Mouse (Mus musculus) G1E-ER4 (cell line): Measurements from ENCODE around the gene Erich6b. TPM values are rescaled to one million over a fixed set of nuclear protein-coding genes. Genes with fewer than 3 reads are reported as not detected.

Experiments
- GATA1 ChIP-seq: IDR thresholded peaks from one replicate; pipeline ENCODE4 v1.8.0; 2012; ENCODE audit warnings: low read length, inconsistent platforms
- polyA plus RNA-seq: library from polyadenylated mRNA; stranded (reverse); fragments of >175 nt; gene quantifications from 2 replicates; pipeline ENCODE4 v1.2.3, GENCODE M21; 2012

The Erich6b gene
- polyA plus RNA-seq, result not detected in 2 replicates

GRCm38 (mm10) chr14:75642080-75642479 is at the start of gene Erich6b:
TSS of gene Erich6b (plus strand) at chr14:75642259.
- no peak for TF ChIP-seq GATA1

GRCm38 (mm10) chr14:75592978-75593377 is 49.1 kb upstream of the Erich6b start, which contains the start of gene Spert:
TSS of gene Spert (minus strand) at chr14:75593116.
- TF ChIP-seq GATA1, result no peak

- TF ChIP-seq GATA1, result no peak
These were observed 32.9 kb upstream of the Erich6b start for GRCm38 (mm10) chr14:75609176-75609575.

GRCm38 (mm10) chr14:75616375-75616774 is 25.7 kb upstream of the Erich6b start:
- TF ChIP-seq GATA1, result no peak

GRCm38 (mm10) chr14:75622984-75623383 is 19.1 kb upstream of the Erich6b start:
- TF ChIP-seq GATA1, result no peak

- TF ChIP-seq GATA1, result peak; percentile 29
These were observed 13.2 kb upstream of the Erich6b start for GRCm38 (mm10) chr14:75628870-75629269.

- TF ChIP-seq GATA1, result no peak
These were observed 6.7 kb upstream of the Erich6b start for GRCm38 (mm10) chr14:75635350-75635749.

- TF ChIP-seq GATA1, result no peak
These were observed 6.0 kb upstream of the Erich6b start for GRCm38 (mm10) chr14:75636107-75636506.

- no peak for TF ChIP-seq GATA1
These were observed 4.4 kb upstream of the Erich6b start for GRCm38 (mm10) chr14:75637641-75638040.

- no peak for TF ChIP-seq GATA1
These were observed 1.2 kb upstream of the Erich6b start for GRCm38 (mm10) chr14:75640846-75641245.

GRCm38 (mm10) chr14:75641369-75641768 is 690 bp upstream of the Erich6b start:
- no peak for TF ChIP-seq GATA1

- TF ChIP-seq GATA1, result no peak
These were observed 3.4 kb downstream of the Erich6b start for GRCm38 (mm10) chr14:75645461-75645860.

GRCm38 (mm10) chr14:75646060-75646459 is 4.0 kb downstream of the Erich6b start:
- TF ChIP-seq GATA1, result no peak

GRCm38 (mm10) chr14:75646968-75647829 is 5.1 kb downstream of the Erich6b start:
- no peak for TF ChIP-seq GATA1

- no peak for TF ChIP-seq GATA1
These were observed 18.9 kb downstream of the Erich6b start for GRCm38 (mm10) chr14:75660936-75661335.

GRCm38 (mm10) chr14:75661548-75661947 is 19.5 kb downstream of the Erich6b start:
- TF ChIP-seq GATA1, result no peak
